Mouse (Mus musculus) kidney, embryonic 14.5 days (tissue): ENCODE results near the gene Zhx3. TPM values are rescaled to one million over a fixed set of nuclear protein-coding genes. Genes with fewer than 3 reads are reported as not detected.

Experiments used
- ATAC-seq: fragments of 200-750 bp; cut with Nextera tagmentation; 2 replicates; pipeline ENCODE4 v1.8.0; 2017; ENCODE audit warnings: moderate number of reproducible peaks, mild to moderate bottlenecking, moderate TSS enrichment, moderate library complexity; ENCODE audit not compliant: low FRiP score, low TSS enrichment
- H3K27ac ChIP-seq: fragments of 300-500 bp; sonication (generic); 2 replicates; pipeline ENCODE4 v1.5.1; 2014; ENCODE audit warnings: low read depth, mild to moderate bottlenecking, low read length, moderate library complexity, mixed read lengths
- H3K27me3 ChIP-seq: fragments of 300-500 bp; sonication (generic); 2 replicates; pipeline ENCODE4 v1.6.1; 2014; ENCODE audit warnings: mild to moderate bottlenecking, low read length; ENCODE audit not compliant: control insufficient read depth, insufficient read depth
- H3K36me3 ChIP-seq: fragments of 300-500 bp; sonication (generic); 2 replicates; pipeline ENCODE4 v1.6.1; 2014; ENCODE audit warnings: low read length, mixed read lengths; ENCODE audit not compliant: control insufficient read depth, insufficient read depth
- H3K4me1 ChIP-seq: fragments of 300-500 bp; sonication (generic); 2 replicates; pipeline ENCODE4 v1.6.1; 2014; ENCODE audit warnings: low read length, mixed read lengths; ENCODE audit not compliant: control insufficient read depth, insufficient read depth
- H3K4me2 ChIP-seq: fragments of 300-500 bp; sonication (generic); replicated peaks from 2 replicates; pipeline ENCODE4 v1.6.1; 2014; ENCODE audit warnings: low read depth, mild to moderate bottlenecking, low read length
- H3K4me3 ChIP-seq: fragments of 300-500 bp; sonication (generic); 2 replicates; pipeline ENCODE4 v1.5.1; 2014; ENCODE audit warnings: mild to moderate bottlenecking, low read length
- H3K9ac ChIP-seq: fragments of 300-500 bp; sonication (generic); 2 replicates; pipeline ENCODE4 v1.6.1; 2014; ENCODE audit warnings: low read depth, mild to moderate bottlenecking, low read length, moderate library complexity
- H3K9me3 ChIP-seq: fragments of 300-500 bp; sonication (generic); 2 replicates; pipeline ENCODE4 v1.6.1; 2016; ENCODE audit warnings: low read length; ENCODE audit not compliant: control insufficient read depth
- WGBS: fragments of 180-500 bp; shearing (Covaris S2); extraction: QIAGEN DNeasy Blood & Tissue Kit; methylation state at CpG from one replicate; pipeline ENCODE4 v1.1.7; 2014; 5-methylcytosine and 5-hydroxymethylcytosine counted together
- polyA plus RNA-seq: library from polyadenylated mRNA; unstranded; fragments of >200 nt; fragmentation: Nextera tagmentation; extraction: Ambion mirVana; gene quantifications from 2 replicates; pipeline ENCODE4 v1.2.1, GENCODE M21; 2014

The Zhx3 gene
- polyA plus RNA-seq, 1 experiment from 2014 or later: 10.2 TPM

DNA sequence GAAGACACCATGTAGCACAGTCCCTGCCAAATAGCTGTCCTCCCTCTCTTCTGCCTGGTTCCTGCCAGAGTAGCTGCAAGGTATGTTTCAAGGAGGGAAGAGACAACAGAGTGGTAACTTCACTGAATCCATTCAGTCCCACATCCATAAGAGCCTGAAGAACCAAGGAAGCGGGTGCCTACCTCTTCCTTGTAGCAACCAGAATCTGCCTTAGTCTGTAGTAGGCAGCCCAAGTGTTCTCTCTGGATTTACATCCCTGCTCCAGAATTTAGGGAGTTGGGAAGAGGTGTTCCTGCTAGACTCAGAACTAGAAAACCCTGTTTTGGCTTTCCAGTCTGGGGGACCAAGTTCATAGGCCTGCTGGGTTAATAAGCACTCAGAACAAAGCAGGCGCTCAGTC is 105.6 kb downstream of the Zhx3 start:
- H3K4me1 ChIP-seq: no peaks in the 10 kb centered on the region
- H3K9ac ChIP-seq: no peak overlapping the region
- 89% methylated on average over 2 of the region's 2 CpGs for WGBS
- H3K4me3 ChIP-seq: no peak overlapping the region
- H3K36me3 ChIP-seq: peaks cover 35% of the 10 kb centered on the region
- no peaks in the 10 kb centered on the region for H3K9me3 ChIP-seq
- no peak for ATAC-seq
- H3K4me2 ChIP-seq: no peak overlapping the region
- no peaks in the 10 kb centered on the region for H3K27me3 ChIP-seq
- H3K27ac ChIP-seq: no peak overlapping the region

DNA sequence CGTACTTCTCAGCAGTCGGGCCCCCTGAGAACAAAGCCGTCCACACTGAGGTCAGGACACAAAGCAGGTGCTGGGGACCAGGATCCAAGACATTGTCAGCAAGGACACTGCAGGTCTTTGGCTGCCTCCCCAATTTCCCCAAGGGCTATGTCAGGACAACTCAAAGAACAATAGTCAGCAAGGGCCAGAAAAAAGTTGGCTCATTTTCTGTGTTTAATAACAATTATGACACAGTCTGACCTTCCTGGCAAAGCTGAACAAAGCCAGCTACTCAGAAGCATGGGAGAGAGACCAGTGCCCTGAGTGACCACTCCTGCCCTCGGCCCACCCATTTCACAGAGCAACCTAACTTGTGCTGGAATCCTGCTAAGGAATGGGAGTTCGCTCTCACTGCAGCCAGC is 106.4 kb downstream of the Zhx3 start:
- ATAC-seq: no peak

DNA sequence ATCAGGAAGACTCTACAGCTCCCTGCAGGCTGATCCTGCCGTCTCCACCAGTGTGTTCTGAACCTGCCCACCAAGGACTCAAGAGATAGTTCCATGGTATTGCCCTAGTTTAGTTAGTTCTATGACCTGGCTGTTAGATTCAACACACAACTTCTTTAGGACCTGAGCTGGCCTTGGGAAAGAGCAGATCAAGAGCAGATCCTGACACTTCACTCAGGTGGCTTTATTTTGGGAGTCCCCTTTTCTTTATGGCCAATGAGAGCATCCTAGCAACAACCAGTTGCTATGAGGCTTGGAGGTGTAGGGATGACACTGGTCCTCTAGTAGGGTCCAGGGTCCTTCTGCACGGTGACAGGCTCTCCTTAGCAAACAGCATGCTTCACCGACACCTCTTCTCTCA is 107.7 kb downstream of the Zhx3 start:
- no peak overlapping the region for H3K4me2 ChIP-seq
- ATAC-seq: no peak
- H3K27ac ChIP-seq: no peak overlapping the region
- WGBS: 85% methylated on average over 3 of the region's 3 CpGs
- no peaks in the 10 kb centered on the region for H3K27me3 ChIP-seq
- H3K4me1 ChIP-seq: no peaks in the 10 kb centered on the region
- peaks cover 56% of the 10 kb centered on the region for H3K36me3 ChIP-seq
- H3K9me3 ChIP-seq: no peaks in the 10 kb centered on the region
- H3K9ac ChIP-seq: no peak overlapping the region
- no peak overlapping the region for H3K4me3 ChIP-seq

More for the DNA sequence above, 106.4 kb downstream of the Zhx3 start:
- H3K9ac ChIP-seq: no peak overlapping the region
- no peaks in the 10 kb centered on the region for H3K4me1 ChIP-seq
- 83% methylated on average over 5 of the region's 5 CpGs for WGBS
- no peaks in the 10 kb centered on the region for H3K9me3 ChIP-seq
- H3K27me3 ChIP-seq: no peaks in the 10 kb centered on the region
- H3K4me3 ChIP-seq: no peak overlapping the region
- no peak overlapping the region for H3K27ac ChIP-seq
- no peak overlapping the region for H3K4me2 ChIP-seq
- H3K36me3 ChIP-seq: peaks cover 43% of the 10 kb centered on the region

DNA sequence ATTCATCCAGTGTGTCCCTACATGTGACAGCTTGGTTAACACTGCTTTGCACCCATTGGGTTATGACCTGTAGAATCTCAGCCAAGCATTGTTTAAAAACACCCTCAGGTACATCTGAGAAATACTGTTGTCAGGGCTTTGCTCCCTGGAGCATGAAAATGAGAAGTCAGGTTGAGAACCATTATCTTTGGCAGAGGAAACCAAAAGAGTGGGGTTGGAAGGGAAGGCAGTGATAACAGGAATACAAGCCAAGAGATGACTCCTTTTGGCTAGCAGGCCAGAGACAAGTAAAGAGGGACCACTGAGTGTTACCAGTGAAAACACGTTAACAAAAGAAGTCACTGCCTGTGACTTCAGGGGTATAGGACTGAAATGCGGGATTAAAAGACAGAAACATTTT is 108.4 kb downstream of the Zhx3 start:
- ATAC-seq: no peak

DNA sequence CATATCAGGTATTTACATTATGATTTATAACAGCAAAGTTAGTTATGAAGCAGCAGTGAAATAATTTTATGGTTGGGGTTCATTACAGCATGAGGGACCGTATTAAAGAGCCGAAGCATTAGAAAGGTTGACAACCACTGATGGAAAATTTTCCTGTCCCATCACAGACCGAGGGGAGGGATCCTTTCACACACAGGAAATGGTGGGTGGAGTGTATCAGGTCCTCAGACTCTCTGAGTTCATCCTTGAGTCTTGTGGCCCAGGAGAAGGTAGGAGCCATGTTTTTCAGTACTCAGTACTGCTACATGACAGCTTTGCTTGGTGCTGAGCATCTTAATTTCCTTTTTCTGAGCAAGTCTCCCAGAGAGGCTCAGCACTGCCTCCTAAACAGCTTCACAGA is 109.0 kb downstream of the Zhx3 start:
- Histone ChIP-seq H3K9ac (no peak overlapping the region), H3K9me3 (no peaks in the 10 kb centered on the region), H3K27ac (no peak overlapping the region), H3K4me2 (no peak overlapping the region), H3K27me3 (no peaks in the 10 kb centered on the region), H3K4me3 (no peak overlapping the region), H3K36me3 (peaks cover 63% of the 10 kb centered on the region), H3K4me1 (no peaks in the 10 kb centered on the region)
- no peak for ATAC-seq
- 78% methylated on average over 3 of the region's 3 CpGs for WGBS

More for the DNA sequence above, 108.4 kb downstream of the Zhx3 start:
- Histone ChIP-seq H3K9ac (no peak overlapping the region), H3K27me3 (no peaks in the 10 kb centered on the region), H3K4me2 (no peak overlapping the region), H3K4me3 (no peak overlapping the region), H3K4me1 (no peaks in the 10 kb centered on the region), H3K27ac (no peak overlapping the region), H3K9me3 (no peaks in the 10 kb centered on the region), H3K36me3 (peaks cover 61% of the 10 kb centered on the region)
- 100% methylated on average over 2 of the region's 2 CpGs for WGBS

DNA sequence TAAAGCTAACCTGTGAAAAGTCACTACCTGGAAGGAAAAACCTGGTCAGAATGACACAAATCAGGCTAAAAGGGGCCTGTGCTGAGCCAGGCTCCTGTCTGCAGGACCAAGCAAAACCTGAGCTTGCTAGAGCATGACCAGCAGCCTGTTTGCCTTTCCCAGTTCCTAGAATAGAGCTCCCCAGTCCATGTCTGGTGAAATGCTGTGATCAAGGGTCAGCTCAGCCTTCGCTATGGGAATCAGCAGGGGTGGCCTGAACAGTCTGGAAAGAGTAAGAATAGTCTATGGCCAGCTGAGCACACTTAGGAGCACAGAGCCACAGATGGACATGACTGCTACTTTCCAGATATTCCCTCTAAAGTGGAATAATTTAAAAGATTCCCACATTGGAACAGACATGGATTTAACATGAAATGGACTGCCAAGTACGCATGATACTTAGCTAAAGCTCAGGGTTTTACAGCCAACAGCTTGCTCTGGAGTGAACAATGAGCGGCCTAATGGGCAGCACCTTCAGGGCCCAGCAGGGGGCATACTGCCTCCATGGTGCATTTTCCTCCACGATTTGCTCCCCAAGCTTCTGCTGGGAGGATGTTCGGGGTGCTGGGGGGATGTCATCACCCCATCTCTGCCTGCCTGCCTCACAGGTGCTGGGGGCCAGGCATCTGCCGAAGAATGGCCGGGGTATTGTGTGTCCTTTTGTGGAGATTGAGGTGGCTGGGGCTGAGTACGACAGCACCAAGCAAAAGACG is 112.2 kb downstream of the Zhx3 start:
- 87% methylated on average over 9 of the region's 9 CpGs for WGBS
- Histone ChIP-seq H3K4me2 (no peak overlapping the region), H3K27me3 (no peaks in the 10 kb centered on the region), H3K9ac (no peak overlapping the region), H3K4me1 (no peaks in the 10 kb centered on the region), H3K9me3 (no peaks in the 10 kb centered on the region), H3K4me3 (no peak overlapping the region), H3K36me3 (peaks cover 92% of the 10 kb centered on the region), H3K27ac (no peak overlapping the region)
- ATAC-seq: no peak

DNA sequence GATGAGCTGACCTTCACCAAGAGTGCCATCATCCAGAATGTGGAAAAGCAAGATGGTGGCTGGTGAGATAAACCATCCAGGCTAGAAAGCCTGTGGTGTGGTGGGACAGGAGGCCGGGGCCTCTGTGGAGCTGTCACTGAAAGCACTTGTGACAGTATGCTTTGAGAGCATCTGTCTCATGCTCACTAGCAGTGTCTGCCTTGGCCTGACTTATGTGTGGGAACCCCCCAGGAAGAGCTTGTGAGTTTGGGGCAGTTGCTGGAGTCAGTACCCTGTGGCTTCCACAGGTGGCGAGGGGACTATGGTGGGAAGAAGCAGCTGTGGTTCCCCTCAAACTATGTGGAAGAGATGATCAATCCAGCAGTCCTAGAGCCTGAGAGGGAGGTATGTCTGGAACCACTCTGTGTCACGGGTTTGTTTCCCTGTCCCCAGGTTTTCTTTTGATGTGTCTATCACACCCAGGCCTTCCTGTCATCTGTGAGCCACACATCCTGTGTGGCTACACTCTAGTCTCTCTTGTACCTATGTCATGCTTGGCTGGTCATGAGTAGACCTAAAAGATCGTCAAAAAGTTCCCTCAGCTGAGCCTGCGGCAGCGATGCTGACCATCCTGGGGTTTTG is 116.1 kb downstream of the Zhx3 start:
- H3K36me3 ChIP-seq: peaks cover 100% of the 10 kb centered on the region
- H3K9me3 ChIP-seq: no peaks in the 10 kb centered on the region
- no peak overlapping the region for H3K9ac ChIP-seq
- 76% methylated on average over 6 of the region's 6 CpGs for WGBS
- H3K4me3 ChIP-seq: no peak overlapping the region
- no peak for ATAC-seq
- H3K4me1 ChIP-seq: no peaks in the 10 kb centered on the region
- H3K27me3 ChIP-seq: no peaks in the 10 kb centered on the region
- no peak overlapping the region for H3K27ac ChIP-seq
- no peak overlapping the region for H3K4me2 ChIP-seq

DNA sequence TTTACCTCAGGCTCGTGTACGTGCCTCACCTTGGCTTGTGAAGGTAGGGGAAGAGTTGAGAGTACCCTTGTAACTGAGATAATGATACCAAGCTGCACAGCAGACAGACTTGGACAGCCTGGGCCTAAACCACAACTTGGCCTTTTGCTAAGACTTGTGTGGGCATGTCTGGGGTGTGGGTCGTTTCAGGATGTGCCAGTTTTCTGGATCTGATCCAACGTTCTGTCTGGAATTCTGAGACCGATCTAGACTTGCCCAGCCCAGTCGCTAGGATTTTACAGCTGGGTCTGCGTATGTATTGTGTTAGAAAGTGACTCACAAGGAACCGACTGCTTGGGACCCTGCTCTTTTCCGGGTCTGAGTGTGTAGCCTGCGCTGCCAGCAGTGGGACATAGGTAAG is 125.7 kb downstream of the Zhx3 start:
- no peaks in the 10 kb centered on the region for H3K9me3 ChIP-seq
- WGBS: 90% methylated on average over 10 of the region's 10 CpGs
- ATAC-seq: no peak
- H3K27me3 ChIP-seq: no peaks in the 10 kb centered on the region
- no peak overlapping the region for H3K4me3 ChIP-seq
- 0 out of 2 replicates have a peak, but pooled peaks cover 4% of the 10 kb centered on the region for H3K4me1 ChIP-seq
- no peak overlapping the region for H3K27ac ChIP-seq
- H3K4me2 ChIP-seq: no peak overlapping the region
- no peak overlapping the region for H3K9ac ChIP-seq
- peaks cover 60% of the 10 kb centered on the region for H3K36me3 ChIP-seq

DNA sequence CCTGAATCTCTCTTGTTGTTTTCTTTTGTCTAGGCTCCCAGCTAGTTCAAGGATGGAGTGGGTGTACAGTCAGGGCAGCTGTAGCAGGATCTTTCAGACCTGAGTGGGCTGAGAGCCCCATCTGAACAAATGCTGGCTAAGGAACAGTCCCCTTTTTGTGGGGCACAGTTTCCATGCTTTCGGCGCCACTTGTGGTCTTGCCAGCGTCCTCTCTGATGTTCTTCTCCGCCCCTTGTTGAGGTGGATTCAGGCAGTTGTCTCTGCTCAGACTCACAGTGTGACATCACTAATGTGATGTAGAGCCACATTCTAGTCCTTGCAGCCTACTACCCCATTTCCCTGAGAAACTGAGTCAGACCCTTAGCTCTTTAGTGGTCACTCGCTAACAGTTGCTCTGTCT is 126.2 kb downstream of the Zhx3 start:
- no peak for ATAC-seq
- H3K4me1 ChIP-seq: 0 out of 2 replicates have a peak, but pooled peaks cover 4% of the 10 kb centered on the region
- H3K36me3 ChIP-seq: peaks cover 56% of the 10 kb centered on the region
- no peaks in the 10 kb centered on the region for H3K27me3 ChIP-seq
- H3K4me2 ChIP-seq: no peak overlapping the region
- H3K27ac ChIP-seq: no peak overlapping the region
- H3K9me3 ChIP-seq: no peaks in the 10 kb centered on the region
- no peak overlapping the region for H3K4me3 ChIP-seq
- H3K9ac ChIP-seq: no peak overlapping the region
- WGBS: 93% methylated on average over 5 of the region's 5 CpGs
